Mouse (Mus musculus) cerebellum, adult 2 months (tissue): ENCODE results near the gene Thap3. TPM values are rescaled to one million over a fixed set of nuclear protein-coding genes. Genes with fewer than 3 reads are reported as not detected.
"Not testable (repeated sequence)": the region's sequence is repeated elsewhere in the genome, so short reads cannot be mapped to it uniquely, and the experiment has no call there.

Source experiments
- DNase-seq, 2 experiments: peaks; one replicate each; pipeline ENCODE4 v3.0.0; 2021
- H3K27ac ChIP-seq: fragments of 200-500 bp; 2 replicates; pipeline ENCODE4 v1.5.1; 2012; ENCODE audit warnings: low read length, control low read depth, inconsistent platforms; ENCODE audit not compliant: insufficient read depth
- H3K27me3 ChIP-seq: fragments of 200-500 bp; 2 replicates; pipeline ENCODE4 v1.6.1; 2012; ENCODE audit warnings: inconsistent platforms, mild to moderate bottlenecking, low read length, moderate library complexity; ENCODE audit not compliant: control insufficient read depth, insufficient read depth
- H3K4me1 ChIP-seq: fragments of 200-500 bp; 2 replicates; pipeline ENCODE4 v1.6.1; 2011; ENCODE audit warnings: low read length; ENCODE audit not compliant: control insufficient read depth, insufficient read depth
- H3K4me3 ChIP-seq: fragments of 200-500 bp; replicated peaks from 2 replicates; pipeline ENCODE3; 2011; ENCODE audit warnings: mild to moderate bottlenecking, low read depth, low read length, control low read depth; ENCODE audit not compliant: insufficient read depth
- CTCF ChIP-seq: fragments of 200-500 bp; IDR thresholded peaks from 2 replicates; pipeline ENCODE4 v1.5.1; 2011; ENCODE audit warnings: low read depth, mild to moderate bottlenecking, control low read depth, low read length, moderate library complexity, borderline replicate concordance; ENCODE audit not compliant: insufficient read depth
- POLR2A ChIP-seq: fragments of 200-500 bp; IDR thresholded peaks from 2 replicates; pipeline ENCODE4 v1.6.1; 2011; ENCODE audit warnings: low read length, control low read depth, borderline replicate concordance; ENCODE audit not compliant: insufficient read depth
- WGBS: fragments of 180-500 bp; shearing (Covaris S2); methylation state at CpG from one replicate; pipeline ENCODE4 v1.1.7; 2018; 5-methylcytosine and 5-hydroxymethylcytosine counted together
- polyA plus RNA-seq: library from polyadenylated mRNA; depleted of rRNA; stranded (reverse); fragments of >200 nt; gene quantifications from 2 replicates; pipeline ENCODE4 v1.2.3, GENCODE M21; 2012; rRNA removed

Gene Thap3
- 42.7 and 43.3 TPM in 2 replicates for polyA plus RNA-seq

GRCm38 (mm10) chr4:151988342-151989109 lies at the start of gene Thap3:
Thap3 (minus strand) TSS chr4:151988997.
- Histone ChIP-seq H3K27me3 (no peaks in the 10 kb centered on the region), H3K27ac (peak within 1 kb of the TSS; percentile 27), H3K4me1 (peaks cover 18% of the 10 kb centered on the region), H3K4me3 (peak within 1 kb of the TSS; percentile 77)
- TF ChIP-seq CTCF, result no peak
- TF ChIP-seq POLR2A, result peak; percentile 56; the same call in 1 of the 2 replicates
- WGBS, result under 1% methylated on average over 54 of the region's 54 CpGs
- peak; percentile 82 to 88 for DNase-seq

DNA sequence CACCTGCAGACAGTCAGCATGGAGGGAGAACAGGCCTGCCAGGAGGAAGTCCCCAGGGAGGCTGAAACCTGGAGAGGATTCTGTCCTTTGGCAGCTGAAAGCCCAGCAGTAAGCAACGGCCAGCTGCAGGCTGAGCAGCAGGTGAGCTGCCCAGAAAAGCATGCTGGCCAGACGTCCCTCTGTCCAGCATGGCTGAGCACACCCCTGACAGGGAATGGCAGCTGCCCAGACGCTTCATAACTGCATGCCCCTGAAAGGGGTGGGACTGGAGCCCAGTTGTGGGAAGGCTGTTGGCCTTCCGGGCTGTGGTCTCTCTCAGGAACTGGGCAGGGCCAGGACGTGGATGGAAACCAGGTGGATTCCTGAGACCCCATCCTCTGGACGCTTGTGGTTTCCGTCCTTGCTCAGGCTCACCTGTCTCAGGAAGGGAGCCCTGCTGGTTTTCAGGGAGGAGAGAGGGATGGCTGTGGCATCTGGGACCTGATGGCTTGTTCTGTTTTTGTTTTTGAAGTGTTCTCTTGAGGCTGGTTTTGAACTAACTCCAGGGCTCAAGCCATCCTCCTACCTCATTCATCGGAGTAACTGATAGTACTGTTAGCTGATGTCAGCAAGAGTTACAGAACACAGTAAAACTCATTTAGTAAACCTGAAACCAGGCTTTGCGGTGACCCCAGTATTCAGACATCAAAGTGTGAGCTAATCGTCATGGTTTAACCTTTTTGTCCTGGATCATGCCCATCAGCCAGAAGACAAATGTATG lies 49.6 kb upstream of the Thap3 start, which contains the start of gene Tas1r1:
Gene Tas1r1, minus strand, starts transcription at position 344 of the 760 bp plus-strand sequence.
- Histone ChIP-seq H3K27me3 (no peaks in the 10 kb centered on the region), H3K4me1 (peaks cover 3% of the 10 kb centered on the region; the same call in 1 of the 2 replicates), H3K4me3 (peak within 1 kb of the TSS; percentile 74), H3K27ac (no peak within 1 kb of the TSS)
- 27% methylated on average over 10 of the region's 10 CpGs for WGBS
- no peak for TF ChIP-seq CTCF
- DNase-seq, result peak in 1 of 2 experiments; percentile 10

DNA sequence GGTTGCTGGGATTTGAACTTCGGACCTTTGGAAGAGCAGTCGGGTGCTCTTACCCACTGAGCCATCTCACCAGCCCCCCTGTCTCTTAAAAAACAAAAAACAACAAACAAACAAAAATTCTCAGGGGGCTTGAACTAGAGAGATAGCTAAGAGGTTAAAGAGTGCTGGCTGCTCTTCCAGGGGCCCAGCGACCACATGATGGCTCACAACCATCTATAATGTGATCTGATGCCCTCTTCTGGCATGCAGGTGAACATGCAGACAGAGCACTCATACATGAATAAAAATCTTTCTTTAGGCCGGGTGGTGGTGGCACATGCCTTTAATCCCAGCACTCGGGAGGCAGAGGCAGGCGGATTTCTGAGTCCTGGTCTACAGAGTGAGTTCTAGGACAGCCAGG lies 47.7 kb upstream of the Thap3 start:
- WGBS, result 88% methylated on average over 6 of the region's 6 CpGs
- TF ChIP-seq CTCF, result peak; percentile 7; the same call in 1 of the 2 replicates

GRCm38 (mm10) chr4:152032922-152033321 lies 44.1 kb upstream of the Thap3 start:
- peaks cover 8% of the 10 kb centered on the region; the same call in 1 of the 2 replicates for H3K4me1 ChIP-seq
- DNase-seq, result no peak
- no peak overlapping the region for H3K4me3 ChIP-seq
- no peaks in the 10 kb centered on the region for H3K27me3 ChIP-seq
- WGBS, result 92% methylated on average over 13 of the region's 13 CpGs
- H3K27ac ChIP-seq, result no peak overlapping the region
- TF ChIP-seq CTCF (no peak), POLR2A (no peak)

More for the DNA sequence above, 47.7 kb upstream of the Thap3 start:
- H3K27me3 ChIP-seq, H3K4me3 ChIP-seq, DNase-seq, H3K4me1 ChIP-seq, H3K27ac ChIP-seq: not testable (repeated sequence)

GRCm38 (mm10) chr4:152029997-152030396 lies 41.2 kb upstream of the Thap3 start:
- peak in 1 of 2 experiments; percentile 9 for DNase-seq
- TF ChIP-seq POLR2A (no peak), CTCF (no peak)
- H3K27me3 ChIP-seq, result no peaks in the 10 kb centered on the region
- 33% methylated on average over 4 of the region's 4 CpGs for WGBS
- H3K4me1 ChIP-seq, result peaks cover 19% of the 10 kb centered on the region
- no peak overlapping the region for H3K4me3 ChIP-seq
- H3K27ac ChIP-seq, result no peak overlapping the region

GRCm38 (mm10) chr4:152029087-152029486 lies 40.3 kb upstream of the Thap3 start:
- peak; percentile 24; the same call in 1 of the 2 replicates for TF ChIP-seq CTCF
- no peak for TF ChIP-seq POLR2A
- DNase-seq, result peak; percentile 12 to 34
- Histone ChIP-seq H3K27ac (no peak overlapping the region), H3K4me1 (peaks cover 19% of the 10 kb centered on the region), H3K27me3 (no peaks in the 10 kb centered on the region), H3K4me3 (no peak overlapping the region)
- 39% methylated on average over 5 of the region's 5 CpGs for WGBS

- no peak for DNase-seq
- peak overlapping the region; percentile 86 for H3K4me3 ChIP-seq
- TF ChIP-seq POLR2A, result no peak
- TF ChIP-seq CTCF, result no peak
- 52% methylated on average over 15 of the region's 15 CpGs for WGBS
- peaks cover 21% of the 10 kb centered on the region for H3K4me1 ChIP-seq
- H3K27ac ChIP-seq, result no peak overlapping the region
- no peaks in the 10 kb centered on the region for H3K27me3 ChIP-seq
These were observed 39.7 kb upstream of the Thap3 start for GRCm38 (mm10) chr4:152028456-152028855.
